Mouse (Mus musculus): ENCODE results near the gene Insm1.

Insm1 gene

DNA sequence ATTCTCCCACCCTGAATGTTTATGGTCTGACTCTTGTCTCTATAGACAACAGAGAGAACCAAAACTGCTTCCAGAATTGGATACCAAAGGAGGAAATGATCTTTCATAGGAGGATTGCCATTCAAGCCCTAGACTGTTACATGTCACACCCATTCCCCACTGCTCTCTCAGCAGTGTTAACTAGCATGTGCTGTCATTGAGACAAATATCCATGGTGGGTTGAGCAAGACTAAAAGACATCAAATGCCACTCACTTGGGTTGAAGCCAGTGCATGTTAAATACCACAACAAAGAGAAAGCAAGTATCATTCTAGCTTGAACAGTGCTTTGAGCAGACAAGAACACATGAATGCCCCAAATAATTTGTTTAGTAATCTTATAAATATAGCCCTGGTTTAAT is 41.2 kb downstream of the Insm1 start:
- DNase-seq (ENCODE audit: low read depth, low spot score), result no peak

DNA sequence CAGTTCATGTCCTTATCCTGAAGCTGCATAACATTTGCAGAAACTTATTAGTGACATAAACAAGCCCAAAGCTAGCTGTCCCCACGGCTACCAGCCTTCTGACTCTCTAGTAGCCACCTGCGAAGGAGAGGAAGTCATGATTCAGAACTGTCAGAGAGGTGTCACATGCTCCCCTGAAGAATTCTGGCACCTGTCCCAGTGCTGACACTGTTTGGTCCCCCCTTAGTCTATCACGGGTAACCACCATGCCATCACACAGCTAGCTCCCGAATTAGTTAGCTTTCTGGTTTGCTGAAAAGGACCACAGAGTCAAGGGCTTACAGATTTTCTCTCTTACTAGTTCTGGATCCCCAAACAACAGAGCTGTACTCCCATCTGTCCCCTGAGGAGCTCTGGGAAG is 43.3 kb downstream of the Insm1 start:
- no peak for DNase-seq (ENCODE audit: low read depth, low spot score)

DNA sequence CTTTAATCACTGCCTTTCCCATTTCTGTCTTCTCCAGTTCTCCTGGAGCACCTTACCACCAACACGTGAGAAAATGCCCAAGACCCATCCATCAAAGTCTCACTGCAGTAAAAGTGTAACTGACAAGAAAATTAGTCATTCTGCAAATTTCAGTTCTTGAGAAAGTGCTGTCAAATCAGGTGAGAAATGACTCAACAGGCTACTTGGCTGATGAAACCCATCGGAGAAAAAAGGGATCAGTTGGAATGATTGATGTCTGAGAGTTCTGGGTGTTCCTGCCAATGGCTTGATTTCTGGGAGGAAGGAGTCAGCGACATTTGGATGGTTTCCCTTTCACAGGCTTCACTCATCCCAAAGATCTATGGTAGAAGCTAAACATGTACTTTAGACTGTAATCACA is 44.8 kb downstream of the Insm1 start:
- no peak for DNase-seq (ENCODE audit: low read depth, low spot score)
